Mouse (Mus musculus): ENCODE measurements around the gene Cmtr2.

DNA sequence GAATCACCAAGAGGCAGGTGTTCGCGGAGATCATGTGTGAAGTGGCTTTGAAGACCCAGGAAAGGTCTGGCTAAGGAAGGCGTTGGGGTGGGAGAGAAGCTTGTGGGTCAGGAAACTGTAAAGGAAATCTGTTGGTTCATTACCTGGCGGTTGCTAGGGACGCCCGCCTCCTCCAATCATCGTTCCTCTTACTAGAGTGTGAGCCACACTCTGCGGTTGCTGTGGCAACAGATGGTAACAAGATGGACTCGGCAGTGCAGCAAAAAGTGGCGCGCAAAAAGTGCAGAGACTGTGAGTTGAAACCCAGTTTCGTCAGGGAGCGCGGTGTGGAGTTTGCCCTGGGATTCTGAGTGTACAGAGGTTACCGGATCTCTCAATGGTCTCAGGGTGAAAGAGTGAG is 51.3 kb downstream of the Cmtr2 start, which contains the start of gene Hydin:
- TF ChIP-seq E2F4 (IDR thresholded peaks at IDR 0.05; ENCODE audit: insufficient read depth) (no peak), POLR2A (IDR thresholded peaks at IDR 0.05; ENCODE audit: insufficient read length, low read depth) (no peak), POLR2AphosphoS2 (IDR thresholded peaks at IDR 0.05; ENCODE audit: insufficient read length, low read depth) (no peak), MYOD1 (IDR thresholded peaks at IDR 0.05; ENCODE audit: control insufficient read depth in 1 of 3, insufficient read length in 2 of 3, low read depth in 2 of 3) (no peak), MAX (IDR thresholded peaks at IDR 0.05; ENCODE audit: low read depth) (no peak), USF1 (IDR thresholded peaks at IDR 0.05; ENCODE audit: low read depth) (no peak), TCF3 (IDR thresholded peaks at IDR 0.05; ENCODE audit: insufficient read length, low read depth) (no peak)
